In the genomic region with DNA sequence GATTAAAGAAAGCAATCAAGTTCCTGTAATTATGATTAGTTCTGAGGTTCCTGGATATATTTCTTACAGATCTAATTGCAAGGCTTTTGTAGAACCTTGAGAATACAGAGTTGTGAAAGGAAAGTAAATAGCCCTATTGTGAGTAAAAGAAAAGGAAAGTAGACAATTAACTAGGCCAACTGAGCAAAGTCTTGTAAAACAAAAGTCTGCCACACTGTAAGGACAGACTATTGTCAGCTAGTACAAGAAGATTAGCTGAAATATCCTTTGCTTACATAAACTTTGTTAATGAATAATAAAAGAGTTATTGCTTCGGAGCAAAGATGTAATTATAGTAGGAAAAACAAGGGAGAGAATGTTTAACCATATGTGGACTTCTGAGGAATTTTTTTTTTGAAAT, we compare ENCODE assay signal across 26 mouse cellular contexts. TPM values are rescaled to one million over a fixed set of nuclear protein-coding genes. Genes with fewer than 3 reads are reported as not detected.
A peak's percentile ranks its signal among the peaks of the same experiment; 100 is the strongest.
DNase-seq lines count a peak whose midpoint lies in the region; ATAC-seq and TF ChIP-seq lines count a peak whose summit lies in the region.
"Had no signal": no experiment of that assay in that cellular context is flagged by ENCODE, and none has a peak within 500 bp of the region (broad histone marks: within the 10 kb centered on the region; RNA-seq: fewer than 3 reads in every experiment).

No protein-coding gene starts in this region.

- in situ Hi-C loops in Patski (cut with MboI; ENCODE audit: low pct_unique_long_range_greater_than_20kb), result no loop called here

- no peaks in the 10 kb centered on the region for H3K27me3 ChIP-seq in kidney, adult 2 months (replicated peaks; ENCODE audit: control insufficient read depth, insufficient read depth, low read length)
- no peaks in the 10 kb centered on the region for H3K27me3 ChIP-seq in Patski
- H3K27me3 ChIP-seq in intestine, embryonic 16.5 days (replicated peaks; ENCODE audit: control insufficient read depth, insufficient read depth, low read length), result no peaks in the 10 kb centered on the region
- no peaks in the 10 kb centered on the region for H3K27me3 ChIP-seq in forebrain, embryonic 14.5 days (replicated peaks; ENCODE audit: control insufficient read depth, insufficient read depth, low read length)
- H3K27me3 ChIP-seq: CH12.LX; embryonic facial prominence, embryonic 12.5 days; forebrain, embryonic 12.5 days; forebrain, embryonic 15.5 days had no signal

- no peak overlapping the region for H3K27ac ChIP-seq in kidney, adult 2 months (ENCODE audit: insufficient read depth, low read depth, low read length)
- no peak overlapping the region for H3K27ac ChIP-seq in intestine, embryonic 16.5 days (ENCODE audit: low read length)
- no peak overlapping the region for H3K27ac ChIP-seq in forebrain, embryonic 14.5 days (ENCODE audit: low read depth, low read length)
- H3K27ac ChIP-seq: embryonic facial prominence, embryonic 10.5 days; embryonic facial prominence, embryonic 12.5 days; forebrain, embryonic 10.5 days; forebrain, embryonic 12.5 days; forebrain, embryonic 15.5 days had no signal

- CTCF ChIA-PET in Patski (lab: Charles Lee), result no interaction called here

- no peak overlapping the region for H3K4me2 ChIP-seq in intestine, embryonic 16.5 days (ENCODE audit: low read depth, low read length)
- no peak overlapping the region for H3K4me2 ChIP-seq in forebrain, embryonic 14.5 days (ENCODE audit: low read length)
- H3K4me2 ChIP-seq: embryonic facial prominence, embryonic 12.5 days; forebrain, embryonic 12.5 days; forebrain, embryonic 15.5 days had no signal

- TF ChIP-seq CTCF in kidney, adult 2 months (conservative IDR thresholded peaks at IDR 0.05; ENCODE audit: insufficient read depth, insufficient read length, low read depth, low read length), result no peak
- no peak for TF ChIP-seq CTCF in Patski (IDR thresholded peaks at IDR 0.05)

- H3K9ac ChIP-seq in intestine, embryonic 16.5 days (ENCODE audit: low read depth, low read length), result no peak overlapping the region
- H3K9ac ChIP-seq in forebrain, embryonic 14.5 days (ENCODE audit: low read length), result no peak overlapping the region
- H3K9ac ChIP-seq: embryonic facial prominence, embryonic 12.5 days; forebrain, embryonic 12.5 days; forebrain, embryonic 15.5 days; forebrain, postnatal 0 days had no signal

- H3K4me1 ChIP-seq in kidney, adult 2 months (ENCODE audit: control insufficient read depth, insufficient read depth, low read length), result no peaks in the 10 kb centered on the region
- H3K4me1 ChIP-seq in intestine, embryonic 16.5 days (ENCODE audit: control insufficient read depth, insufficient read depth, low read length), result no peaks in the 10 kb centered on the region
- no peaks in the 10 kb centered on the region for H3K4me1 ChIP-seq in forebrain, embryonic 14.5 days (ENCODE audit: control insufficient read depth, insufficient read depth, low read length)
- H3K4me1 ChIP-seq: embryonic facial prominence, embryonic 10.5 days; embryonic facial prominence, embryonic 12.5 days; forebrain, embryonic 10.5 days; forebrain, embryonic 12.5 days; forebrain, embryonic 15.5 days had no signal

- POLR2A ChIA-PET in Patski (lab: Charles Lee), result no interaction called here

- peak; percentile 39 for ATAC-seq in Patski
- peak; percentile 90 for ATAC-seq in intestine, embryonic 16.5 days
- ATAC-seq in forebrain, embryonic 14.5 days, result no peak
- no peak for ATAC-seq in erythroid progenitor cell, adult 5-6 weeks (replicated peaks; ENCODE audit: low FRiP score, poor library complexity, severe bottlenecking)
- ATAC-seq: CD4-positive, CD25-positive, alpha-beta regulatory T cell, adult 4 months; forebrain, embryonic 15.5 days; forebrain, postnatal 0 days had no signal

- no peak for TF ChIP-seq POLR2A in kidney, adult 2 months (IDR thresholded peaks at IDR 0.05; ENCODE audit: low read depth, low read length)

- H3K4me3 ChIP-seq in kidney, adult 2 months (ENCODE audit: insufficient read depth, low read depth, low read length), result no peak overlapping the region
- H3K4me3 ChIP-seq in intestine, embryonic 16.5 days (ENCODE audit: low read length), result no peak overlapping the region
- no peak overlapping the region for H3K4me3 ChIP-seq in forebrain, embryonic 14.5 days (ENCODE audit: low read depth, low read length)
- H3K4me3 ChIP-seq: embryonic facial prominence, embryonic 10.5 days; embryonic facial prominence, embryonic 12.5 days; forebrain, embryonic 10.5 days; forebrain, embryonic 12.5 days; forebrain, embryonic 15.5 days had no signal

- H3K36me3 ChIP-seq in kidney, adult 2 months (ENCODE audit: control insufficient read depth, insufficient read depth, low read length), result no peaks in the 10 kb centered on the region
- H3K36me3 ChIP-seq in intestine, embryonic 16.5 days (ENCODE audit: control insufficient read depth, insufficient read depth, low read length), result no peaks in the 10 kb centered on the region
- no peaks in the 10 kb centered on the region for H3K36me3 ChIP-seq in forebrain, embryonic 14.5 days (ENCODE audit: control insufficient read depth, insufficient read depth, low read length)
- H3K36me3 ChIP-seq: embryonic facial prominence, embryonic 10.5 days; embryonic facial prominence, embryonic 12.5 days; forebrain, embryonic 10.5 days; forebrain, embryonic 12.5 days; forebrain, embryonic 15.5 days; G1E had no signal

- 26% methylated on average over 1 of the region's 1 CpGs for WGBS in kidney, adult 2 months
- 53% methylated on average over 1 of the region's 1 CpGs for WGBS in intestine, embryonic 16.5 days
- WGBS in forebrain, embryonic 14.5 days, result 38% methylated on average over 1 of the region's 1 CpGs

- intact Hi-C loops in left cerebral cortex, postnatal 36 days (cut with DNase I), result no loop called here

- DNase-seq in kidney, adult 2 months, result peak; percentile 8
- DNase-seq in kidney, postnatal 10 days, result no peak
- DNase-seq in Patski (ENCODE audit: low read depth, low spot score), result no peak
- DNase-seq in retina, embryonic 14.5 days (ENCODE audit: low spot score), result peak; percentile 2
- no peak for DNase-seq in left cerebral cortex, postnatal 36 days (ENCODE audit: low spot score in 2 of 2)
- DNase-seq in forebrain, embryonic 14.5 days (ENCODE audit: low spot score), result no peak
- DNase-seq: adrenal gland, adult 2 months; adrenal gland, postnatal 14 days; adrenal gland, postnatal 36 days; B cell, adult 2 months; cerebellum, adult 11-12 months; cerebellum, adult 2 months; cerebellum, adult 9-10 months; cerebellum, postnatal 10 days; cerebellum, postnatal 25 days; forebrain, postnatal 0 days had no signal

- no peaks in the 10 kb centered on the region for H3K9me3 ChIP-seq in intestine, embryonic 16.5 days (ENCODE audit: control insufficient read depth, low read length)
- no peaks in the 10 kb centered on the region for H3K9me3 ChIP-seq in forebrain, embryonic 14.5 days (replicated peaks; ENCODE audit: control insufficient read depth, low read length)
- H3K9me3 ChIP-seq: embryonic facial prominence, embryonic 12.5 days; forebrain, embryonic 10.5 days; forebrain, embryonic 12.5 days; forebrain, embryonic 15.5 days; G1E had no signal

RNA-seq across cellular contexts. Expression of a gene that starts 25.2 kb away (rescaled TPM):
- polyA plus RNA-seq in kidney, adult 2 months (2012; rRNA removed), result not detected in 2 replicates
- polyA plus RNA-seq in Patski (2021), result 20.0 TPM
- 21.1 and 24.7 TPM in 2 replicates for polyA plus RNA-seq in intestine, embryonic 16.5 days (2015; fragmentation: Nextera tagmentation; extraction: Ambion mirVana)
- under 1 TPM in 1 of 2 experiments, not detected in 1; 0.17 TPM for total RNA-seq in left cerebral cortex, postnatal 36 days (2021)
- polyA plus RNA-seq in forebrain, embryonic 14.5 days (2014; fragmentation: Nextera tagmentation; extraction: Ambion mirVana), result 14.3 and 14.6 TPM in 2 replicates
- total RNA-seq in erythroid progenitor cell, adult 5-6 weeks (2015; ENCODE audit: low replicate concordance), result 201 and 277 TPM in 2 replicates
- 209 and 218 TPM in 2 replicates for total RNA-seq in erythroid progenitor cell, adult 5-6 weeks (2017; ENCODE audit: low replicate concordance)
- polyA plus RNA-seq: adrenal gland, adult 2 months had no signal

Comparison
In these comparisons a context has a peak if more than half of its experiments do, and no peak if none do; other contexts are left out.
1. DNase-seq: peak in kidney, adult 2 months (single experiment) and retina, embryonic 14.5 days (single experiment); none in kidney, postnatal 10 days (single experiment), Patski (single experiment), left cerebral cortex, postnatal 36 days (0 of 2) and forebrain, embryonic 14.5 days (single experiment).
2. ATAC-seq: peak in Patski (single experiment) and intestine, embryonic 16.5 days (single experiment); none in forebrain, embryonic 14.5 days (single experiment) and erythroid progenitor cell, adult 5-6 weeks (single experiment).
3. RNA of a gene that starts 25.2 kb away (polyA plus RNA-seq): 21.1 to 24.7 TPM in intestine, embryonic 16.5 days, 20.0 TPM in Patski (single experiment) and 14.3 to 14.6 TPM in forebrain, embryonic 14.5 days; not detected in kidney, adult 2 months; every median in the first group is over 10 times any median in the second.